Mouse (Mus musculus) left cerebral cortex, adult 2 months (tissue): ENCODE data around the gene Gdf5. TPM values are rescaled to one million over a fixed set of nuclear protein-coding genes. Genes with fewer than 3 reads are reported as not detected.

ENCODE experiments used
- DNase-seq, 2 experiments: peaks; one replicate each; pipeline ENCODE4 v3.0.0; 2021 to 2022; ENCODE audit warnings: low spot score in 2 of 2, mixed read lengths in 1 of 2; ENCODE audit errors: extremely low spot score in 1 of 2
- H3K27ac ChIP-seq: fragments of 200-600 bp; 2 replicates; pipeline ENCODE4 v1.8.1; 2022
- H3K4me3 ChIP-seq: fragments of 200-600 bp; 2 replicates; pipeline ENCODE4 v1.8.1; 2022
- CTCF ChIP-seq: fragments of 200-600 bp; IDR thresholded peaks from 2 replicates; pipeline ENCODE4 v1.8.1; 2022; ENCODE audit warnings: antibody characterized with exemption, mild to moderate bottlenecking, moderate library complexity
- intact Hi-C: fragments of 180-260 bp; cut with DNase I; formaldehyde crosslinking; loops from one replicate; pipeline ENCODE4 v1.15.1; 2025
- long read RNA-seq, 2 experiments: library from polyadenylated mRNA; stranded (forward); transcript quantifications; one replicate each; pipeline ENCODE4 v2.0.0; 2021; ENCODE audit warnings: borderline mapping rate in 2 of 2
- total RNA-seq, 2 experiments: library from RNA; stranded (reverse); gene quantifications; 2 replicates each; pipeline ENCODE4 v1.2.3; 2021

Gdf5 gene
- under 1 TPM in 1 of 2 experiments, not detected in 1; 0.25 TPM for total RNA-seq
- long read RNA-seq, experiment 1: 0 reads
- long read RNA-seq, experiment 2, partial matches to known transcripts: 0 of 1 reads
- long read RNA-seq, experiment 2, other reads (novel, unspliced or antisense): 0 of 1 reads

- intact Hi-C loops: no loop called here
- no peak within 1 kb of the TSS for H3K27ac ChIP-seq
- DNase-seq: peak; percentile 33 to 38
- 0 out of 2 replicates have a peak within 1 kb of the TSS, but pooled peaks have one; percentile 6 for H3K4me3 ChIP-seq
- no peak for TF ChIP-seq CTCF
These were observed at the start of gene Gdf5 for GRCm38 (mm10) chr2:155945124-155945523. TSS of gene Gdf5 (minus strand) at chr2:155945367.

- Histone ChIP-seq H3K27ac (peak overlapping the region; percentile 28; the same call in 1 of the 2 replicates), H3K4me3 (no peak overlapping the region)
- no peak for TF ChIP-seq CTCF
- intact Hi-C loops: no loop called here
- peak; percentile 29 to 48 for DNase-seq
These were observed 46.7 kb upstream of the Gdf5 start for GRCm38 (mm10) chr2:155991863-155992321.

- Histone ChIP-seq H3K4me3 (no peak overlapping the region), H3K27ac (no peak overlapping the region)
- no peak for TF ChIP-seq CTCF
- intact Hi-C loops: no loop called here
- no peak for DNase-seq
These were observed 46.0 kb upstream of the Gdf5 start for GRCm38 (mm10) chr2:155991151-155991550.

- H3K4me3 ChIP-seq: no peak overlapping the region
- H3K27ac ChIP-seq: no peak overlapping the region
- no peak for DNase-seq
- intact Hi-C loops: no loop called here
- no peak for TF ChIP-seq CTCF
These were observed 43.9 kb upstream of the Gdf5 start for GRCm38 (mm10) chr2:155989085-155989484.

- intact Hi-C loops: no loop called here
- H3K4me3 ChIP-seq: no peak overlapping the region
- TF ChIP-seq CTCF: no peak
- no peak for DNase-seq
- no peak overlapping the region for H3K27ac ChIP-seq
These were observed 42.0 kb upstream of the Gdf5 start for GRCm38 (mm10) chr2:155987131-155987530.

- DNase-seq: no peak
- no peak overlapping the region for H3K4me3 ChIP-seq
- no peak overlapping the region for H3K27ac ChIP-seq
- intact Hi-C loops: no loop called here
- no peak for TF ChIP-seq CTCF
These were observed 40.6 kb upstream of the Gdf5 start for GRCm38 (mm10) chr2:155985776-155986175.

GRCm38 (mm10) chr2:155979328-155979991 lies 34.3 kb upstream of the Gdf5 start:
- DNase-seq: no peak
- intact Hi-C loops: loop anchor here (10.0 kb wide), 1 partner anchor 145 kb away; the partner anchor contains the start of gene Gm28036
- no peak overlapping the region for H3K4me3 ChIP-seq
- H3K27ac ChIP-seq: no peak overlapping the region
- TF ChIP-seq CTCF: no peak

GRCm38 (mm10) chr2:155974087-155974731 lies 29.0 kb upstream of the Gdf5 start:
- DNase-seq: peak in 1 of 2 experiments; percentile 24
- intact Hi-C loops: loop anchor here (10.0 kb wide), 1 partner anchor 151 kb away; the partner anchor contains the start of gene Gm28036
- no peak overlapping the region for H3K27ac ChIP-seq
- no peak; the same call in 1 of the 2 replicates for TF ChIP-seq CTCF
- no peak overlapping the region for H3K4me3 ChIP-seq

- no peak overlapping the region for H3K27ac ChIP-seq
- H3K4me3 ChIP-seq: no peak overlapping the region
- intact Hi-C loops: loop anchor here (10.0 kb wide), 1 partner anchor 151 kb away; the partner anchor contains the start of gene Gm28036
- TF ChIP-seq CTCF: no peak
- DNase-seq: no peak
These were observed 28.2 kb upstream of the Gdf5 start for GRCm38 (mm10) chr2:155973348-155973747.

GRCm38 (mm10) chr2:155962991-155963390 lies 17.8 kb upstream of the Gdf5 start:
- peak; percentile 56 for TF ChIP-seq CTCF
- DNase-seq: no peak
- Histone ChIP-seq H3K27ac (no peak overlapping the region), H3K4me3 (no peak overlapping the region)
- intact Hi-C loops: loop anchor here (5.0 kb wide), 1 partner anchor 179 kb away; the partner anchor contains the start of genes Nfs1 and Romo1

GRCm38 (mm10) chr2:155961862-155962261 lies 16.7 kb upstream of the Gdf5 start:
- intact Hi-C loops: loop anchor here (5.0 kb wide), 1 partner anchor 180 kb away; the partner anchor contains the start of genes Nfs1 and Romo1
- no peak overlapping the region for H3K27ac ChIP-seq
- no peak for DNase-seq
- H3K4me3 ChIP-seq: no peak overlapping the region
- TF ChIP-seq CTCF: no peak

GRCm38 (mm10) chr2:155959981-155960380 lies 14.8 kb upstream of the Gdf5 start:
- H3K4me3 ChIP-seq: no peak overlapping the region
- no peak for TF ChIP-seq CTCF
- intact Hi-C loops: loop anchor here (5.0 kb wide), 1 partner anchor 182 kb away; the partner anchor contains the start of genes Nfs1 and Romo1
- DNase-seq: no peak
- no peak overlapping the region for H3K27ac ChIP-seq
